Mouse (Mus musculus) left cerebral cortex, postnatal 25 days (tissue): Measurements from ENCODE around the gene Wipf2. TPM values are rescaled to one million over a fixed set of nuclear protein-coding genes. Genes with fewer than 3 reads are reported as not detected.
"Not testable (repeated sequence)": the region's sequence is repeated elsewhere in the genome, so short reads cannot be mapped to it uniquely, and the experiment has no call there.

Experiments
- DNase-seq, 2 experiments: peaks; one replicate each; pipeline ENCODE4 v3.0.0; 2022; ENCODE audit warnings: low spot score in 2 of 2, mixed read lengths in 1 of 2
- intact Hi-C: fragments of 180-260 bp; cut with DNase I; formaldehyde crosslinking; loops from one replicate; pipeline ENCODE4 v1.15.1; 2025
- total RNA-seq, 2 experiments: library from RNA; stranded (reverse); gene quantifications; 2 replicates each; pipeline ENCODE4 v1.2.3; 2021

The Wipf2 gene
- 10 to 100 TPM; 61.3 to 63.3 TPM for total RNA-seq

- DNase-seq, result peak; percentile 95 to 97
- intact Hi-C loops, result loop anchor here (5.0 kb wide), 1 partner anchor 109 kb away; no protein-coding TSS in a partner anchor
Observed at GRCm38 (mm10) chr11:98863028-98863750, at the start of gene Wipf2. Wipf2 (plus strand) TSS chr11:98863638.

GRCm38 (mm10) chr11:98816706-98817239 lies 46.7 kb upstream of the Wipf2 start:
- intact Hi-C loops, result no loop called here
- no peak for DNase-seq

- DNase-seq, result no peak
Observed at GRCm38 (mm10) chr11:98820968-98821367, 42.5 kb upstream of the Wipf2 start.

GRCm38 (mm10) chr11:98826071-98826470 lies 37.4 kb upstream of the Wipf2 start:
- DNase-seq, result not testable (repeated sequence)
- intact Hi-C loops, result loop anchor here (5.0 kb wide), 1 partner anchor 124 kb away; the partner anchor contains the start of gene Csf3

More at GRCm38 (mm10) chr11:98820968-98821367, 42.5 kb upstream of the Wipf2 start:
- intact Hi-C loops, result no loop called here

GRCm38 (mm10) chr11:98827877-98828276 lies 35.6 kb upstream of the Wipf2 start:
- no peak for DNase-seq
- intact Hi-C loops, result loop anchor here (5.0 kb wide), 1 partner anchor 126 kb away; the partner anchor contains the start of gene Csf3

- DNase-seq, result peak in 1 of 2 experiments; percentile 48
- intact Hi-C loops, result loop anchor here (5.0 kb wide), 1 partner anchor 127 kb away; the partner anchor contains the start of gene Csf3
Observed at GRCm38 (mm10) chr11:98829091-98829775, 34.2 kb upstream of the Wipf2 start.

GRCm38 (mm10) chr11:98829875-98830274 lies 33.6 kb upstream of the Wipf2 start:
- DNase-seq, result no peak
- intact Hi-C loops, result loop anchor here (5.0 kb wide), 1 partner anchor 128 kb away; the partner anchor contains the start of gene Csf3

GRCm38 (mm10) chr11:98835296-98835695 lies 28.1 kb upstream of the Wipf2 start:
- DNase-seq, result peak; percentile 47 to 75
- intact Hi-C loops, result loop anchor here (5.0 kb wide), 1 partner anchor 138 kb away; no protein-coding TSS in a partner anchor

GRCm38 (mm10) chr11:98835725-98836124 lies 27.7 kb upstream of the Wipf2 start:
- intact Hi-C loops, result loop anchor here (5.0 kb wide), 1 partner anchor 138 kb away; no protein-coding TSS in a partner anchor
- peak in 1 of 2 experiments; percentile 55 for DNase-seq

GRCm38 (mm10) chr11:98836128-98836527 lies 27.3 kb upstream of the Wipf2 start:
- intact Hi-C loops, result loop anchor here (5.0 kb wide), 1 partner anchor 139 kb away; no protein-coding TSS in a partner anchor
- DNase-seq, result no peak

- intact Hi-C loops, result loop anchor here (5.0 kb wide), 1 partner anchor 139 kb away; no protein-coding TSS in a partner anchor
- peak; percentile 84 to 85 for DNase-seq
Observed at GRCm38 (mm10) chr11:98836651-98837141, 26.7 kb upstream of the Wipf2 start, which contains the start of gene Rapgefl1. Rapgefl1 (plus strand) TSS chr11:98836785.

GRCm38 (mm10) chr11:98837231-98837704 lies 26.2 kb upstream of the Wipf2 start:
- intact Hi-C loops, result loop anchor here (5.0 kb wide), 1 partner anchor 140 kb away; no protein-coding TSS in a partner anchor
- no peak for DNase-seq

GRCm38 (mm10) chr11:98837917-98838316 lies 25.5 kb upstream of the Wipf2 start:
- intact Hi-C loops, result loop anchor here (5.0 kb wide), 1 partner anchor 141 kb away; no protein-coding TSS in a partner anchor
- peak in 1 of 2 experiments; percentile 58 for DNase-seq

GRCm38 (mm10) chr11:98838512-98838911 lies 24.9 kb upstream of the Wipf2 start:
- intact Hi-C loops, result loop anchor here (5.0 kb wide), 1 partner anchor 141 kb away; no protein-coding TSS in a partner anchor
- DNase-seq, result peak; percentile 67 to 92

- DNase-seq, result no peak
- intact Hi-C loops, result loop anchor here (5.0 kb wide), 1 partner anchor 142 kb away; no protein-coding TSS in a partner anchor
Observed at GRCm38 (mm10) chr11:98839402-98839801, 24.0 kb upstream of the Wipf2 start.

GRCm38 (mm10) chr11:98839897-98840296 lies 23.5 kb upstream of the Wipf2 start:
- no peak for DNase-seq
- intact Hi-C loops, result loop anchor here (5.0 kb wide), 1 partner anchor 143 kb away; no protein-coding TSS in a partner anchor

- no peak for DNase-seq
- intact Hi-C loops, result no loop called here
Observed at GRCm38 (mm10) chr11:98846016-98846415, 17.4 kb upstream of the Wipf2 start.

GRCm38 (mm10) chr11:98846865-98847604 lies 16.4 kb upstream of the Wipf2 start:
- intact Hi-C loops, result no loop called here

More at GRCm38 (mm10) chr11:98846865-98847604, 16.4 kb upstream of the Wipf2 start:
- DNase-seq, result no peak
